Mouse (Mus musculus): ENCODE results near the gene Mafb.

Mafb gene

DNA sequence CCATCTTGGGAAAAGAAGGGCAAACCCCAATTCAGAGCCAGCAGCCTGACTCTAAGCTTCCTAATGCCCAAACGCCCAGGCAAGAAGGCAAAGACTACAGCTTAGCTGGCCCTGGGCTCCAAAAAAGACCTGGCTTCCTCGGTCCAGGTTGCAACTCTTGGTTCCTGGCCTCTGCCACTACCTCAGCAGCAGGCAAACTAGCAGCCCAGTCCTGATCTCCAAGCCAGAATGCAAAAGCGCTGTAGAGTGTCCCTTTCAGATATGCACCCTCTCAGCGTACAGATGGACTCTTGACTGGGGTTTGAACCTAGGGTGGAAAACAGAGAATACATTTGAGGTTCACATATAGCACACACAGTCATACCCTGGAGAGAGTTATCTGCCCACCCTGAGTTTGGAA is 3.7 kb downstream of the Mafb start:
- DNase-seq, result no peak

DNA sequence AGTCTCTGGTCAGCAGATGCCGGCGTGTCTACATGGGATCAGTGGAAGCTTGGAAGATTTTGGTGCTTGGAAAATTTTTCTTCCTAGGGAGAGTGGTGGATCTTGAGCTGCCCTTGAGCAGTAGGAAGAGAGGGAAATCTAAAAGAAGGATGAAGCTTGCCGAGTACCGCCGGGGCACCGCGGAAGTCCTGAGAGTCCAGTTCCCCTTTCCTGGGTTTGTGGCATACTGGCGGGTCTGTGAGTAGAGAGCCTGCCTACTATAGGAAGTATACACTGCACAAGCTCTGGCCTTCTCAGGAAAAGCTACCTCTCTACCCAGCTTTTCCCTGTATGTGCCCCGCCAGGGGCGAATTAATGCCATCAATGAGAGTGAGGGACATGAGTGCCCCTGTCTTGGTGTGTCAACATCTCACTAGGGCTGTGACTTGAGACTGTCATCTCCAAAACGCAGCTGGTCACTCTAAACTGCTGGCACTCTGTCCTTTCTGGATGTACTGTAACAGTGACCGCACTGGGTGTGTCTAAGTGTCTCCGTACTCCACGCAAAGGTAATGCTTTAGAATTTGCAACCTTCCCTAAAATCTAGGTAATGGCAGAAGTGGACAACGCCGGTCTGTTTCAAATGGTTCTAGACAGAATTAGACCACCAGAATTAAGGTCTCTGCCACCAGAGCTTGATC is 5.3 kb downstream of the Mafb start:
- DNase-seq, result no peak

DNA sequence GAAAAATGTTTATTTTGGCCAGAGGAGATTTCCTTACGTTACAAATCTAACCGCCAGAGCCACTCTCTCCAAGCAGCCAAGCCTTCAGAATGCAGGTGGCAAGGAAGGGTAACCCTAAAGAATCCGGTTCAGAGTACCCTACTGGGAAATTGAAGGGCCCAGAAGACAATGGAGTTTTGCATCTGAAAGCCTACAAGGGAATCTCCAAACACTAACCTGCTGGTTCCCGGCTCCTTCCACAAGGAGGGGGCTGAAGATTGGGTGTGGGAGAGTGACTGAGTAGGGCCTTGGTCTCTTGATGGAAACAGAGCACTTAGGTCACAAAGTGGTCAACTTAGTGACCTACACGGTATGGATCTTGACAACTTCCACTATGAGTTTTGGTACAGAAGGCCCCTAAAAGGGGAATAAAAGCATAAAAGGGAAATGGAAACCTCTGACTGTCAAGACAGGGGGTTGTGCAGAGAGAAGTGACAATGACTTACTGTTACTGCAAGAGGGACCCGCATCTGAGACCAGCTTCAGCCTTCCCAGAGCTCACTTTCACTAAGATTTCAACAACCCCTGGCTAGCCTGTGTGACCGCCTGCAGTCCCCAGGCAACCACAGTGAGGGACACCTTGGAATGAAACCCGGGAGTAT is 6.5 kb downstream of the Mafb start:
- DNase-seq, result no peak

DNA sequence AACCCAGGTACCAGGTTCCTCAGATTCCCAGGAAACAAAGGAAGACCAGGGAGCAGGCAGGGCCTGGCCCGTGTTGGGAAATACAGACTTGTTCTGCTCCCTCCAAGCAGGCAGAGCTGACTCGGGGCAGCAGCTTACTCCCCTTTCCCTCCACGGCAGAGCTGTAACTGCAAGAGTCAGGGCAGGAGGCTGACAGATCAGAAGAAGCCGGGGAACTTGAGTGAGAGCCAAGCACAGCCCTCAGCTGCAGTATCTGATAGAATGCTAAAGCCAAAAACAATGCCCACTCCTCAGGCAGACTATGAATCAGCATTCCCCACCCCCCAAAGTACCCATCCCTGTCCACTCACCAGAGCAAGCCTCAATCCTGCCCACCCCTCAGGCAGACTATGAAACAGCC is 8.0 kb downstream of the Mafb start:
- DNase-seq, result no peak

DNA sequence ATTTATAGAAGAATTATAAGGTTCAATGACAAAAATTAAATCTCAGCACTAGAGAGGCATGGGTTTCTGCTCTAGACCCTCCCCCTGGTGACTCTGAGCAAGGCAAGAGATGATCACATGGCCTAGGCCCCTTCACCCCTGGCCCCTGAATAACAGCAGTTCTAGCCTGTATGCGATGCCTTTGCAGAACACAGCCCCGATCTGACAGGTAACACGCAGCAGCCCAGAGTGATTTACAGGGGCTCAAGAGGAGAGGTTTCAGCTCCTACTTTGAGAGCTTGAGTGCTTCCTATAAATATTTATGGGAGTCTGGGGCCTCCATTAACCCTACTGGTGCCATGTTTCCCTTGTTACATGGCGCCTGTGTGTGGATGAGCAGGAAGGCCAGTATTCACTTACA is 9.4 kb downstream of the Mafb start:
- DNase-seq, result no peak

DNA sequence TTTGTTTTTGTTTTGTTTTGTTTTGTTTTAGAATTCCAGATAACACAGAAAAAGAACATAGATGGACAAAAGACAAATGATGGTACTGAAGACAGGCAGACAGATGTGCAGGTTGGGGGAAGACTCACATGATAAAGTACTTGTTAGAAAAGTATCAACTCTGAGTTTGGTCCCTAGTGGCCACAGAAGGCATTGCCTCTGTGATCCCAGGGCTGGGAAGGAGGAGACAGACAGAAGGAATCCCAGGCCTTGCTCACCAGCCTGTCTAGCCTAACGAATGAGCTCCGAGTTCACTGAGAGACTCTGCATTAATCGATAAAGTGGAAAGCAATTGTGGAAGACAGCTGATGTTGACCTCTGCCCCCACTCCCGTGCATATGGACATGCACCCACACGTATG is 10.7 kb downstream of the Mafb start:
- peak; percentile 55 for DNase-seq

DNA sequence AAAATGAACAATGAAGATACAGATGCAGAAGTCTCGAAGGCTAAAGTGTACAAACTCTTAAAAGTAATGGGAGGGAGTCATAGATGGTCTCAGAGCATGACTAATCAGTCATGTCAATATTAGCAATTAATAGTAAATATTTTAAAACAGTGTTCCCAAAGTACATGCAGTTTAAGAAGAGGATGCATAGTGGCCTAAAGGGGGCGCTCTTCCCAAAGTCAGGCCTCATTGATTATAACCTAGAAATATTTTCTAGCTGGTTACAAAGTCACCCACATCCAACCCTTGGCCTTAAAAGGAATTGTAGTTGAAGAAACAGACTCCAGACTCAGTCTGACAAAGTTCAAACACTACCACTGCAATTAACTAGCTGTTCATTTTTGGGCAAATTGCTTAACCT is 12.5 kb downstream of the Mafb start:
- no peak for DNase-seq

DNA sequence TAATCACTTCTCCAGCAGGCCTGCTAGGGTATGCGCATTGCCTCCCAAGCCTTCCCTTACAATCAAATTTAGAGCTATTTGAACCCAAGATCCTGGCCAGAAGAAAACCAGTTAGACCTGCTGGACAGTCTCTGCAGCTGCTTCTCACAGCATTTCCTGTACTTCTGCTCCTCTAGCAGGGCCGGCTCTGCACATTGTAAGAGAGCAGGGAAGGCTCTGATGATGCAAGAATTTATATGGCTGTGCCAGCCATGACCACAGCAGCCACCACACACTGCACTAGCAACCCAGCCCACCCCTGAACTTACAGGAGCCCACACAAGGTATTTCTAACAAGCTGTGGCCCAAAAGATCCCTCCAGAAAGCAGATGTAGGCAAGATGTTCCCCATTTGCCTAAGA is 13.3 kb downstream of the Mafb start:
- DNase-seq, result no peak

DNA sequence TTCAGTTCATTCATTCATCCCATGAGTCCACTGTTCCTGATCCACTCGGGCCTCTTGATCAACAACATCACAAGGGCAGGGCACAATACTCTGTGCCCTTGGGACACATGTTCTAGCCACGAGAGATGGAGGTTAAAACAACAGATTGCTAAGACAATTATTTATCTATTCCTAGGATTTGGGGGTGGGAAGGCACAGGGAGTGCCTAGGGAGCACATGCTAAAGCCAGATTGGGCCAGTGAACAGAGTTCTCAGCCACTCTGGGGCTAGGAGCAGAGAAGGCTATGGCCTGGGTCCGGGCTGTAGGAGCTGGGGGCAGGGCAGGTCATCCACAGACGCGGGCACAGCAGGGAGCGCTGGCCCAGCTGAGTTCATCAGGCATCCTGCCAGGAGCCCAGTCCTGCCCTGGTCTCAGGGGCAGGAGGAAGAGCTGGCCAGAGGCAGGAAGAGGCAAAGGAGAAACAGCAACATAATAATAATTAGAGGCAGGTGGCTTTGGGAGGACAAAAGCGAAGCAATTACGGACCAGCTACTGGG is 15.8 kb downstream of the Mafb start:
- peak; percentile 65 for DNase-seq

DNA sequence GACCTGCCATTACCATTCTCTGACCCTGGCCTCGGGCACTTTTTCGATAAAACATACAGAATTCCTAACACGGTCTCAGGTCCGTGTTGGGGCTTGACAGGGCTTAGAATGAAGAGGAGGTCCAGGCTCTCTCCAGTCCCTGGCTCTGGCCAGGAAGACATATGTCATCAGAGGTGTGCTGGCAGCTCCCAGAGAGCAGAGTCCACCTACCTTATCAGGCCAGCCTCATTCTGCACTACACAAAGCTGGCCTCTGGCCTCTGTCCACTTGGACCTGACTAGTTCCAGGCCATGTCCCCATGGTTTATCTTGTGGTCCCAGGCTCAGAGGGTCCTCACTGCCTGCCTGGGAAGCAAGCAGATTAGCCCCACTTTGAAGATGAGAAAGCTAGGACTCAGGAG is 17.3 kb downstream of the Mafb start:
- DNase-seq, result no peak

DNA sequence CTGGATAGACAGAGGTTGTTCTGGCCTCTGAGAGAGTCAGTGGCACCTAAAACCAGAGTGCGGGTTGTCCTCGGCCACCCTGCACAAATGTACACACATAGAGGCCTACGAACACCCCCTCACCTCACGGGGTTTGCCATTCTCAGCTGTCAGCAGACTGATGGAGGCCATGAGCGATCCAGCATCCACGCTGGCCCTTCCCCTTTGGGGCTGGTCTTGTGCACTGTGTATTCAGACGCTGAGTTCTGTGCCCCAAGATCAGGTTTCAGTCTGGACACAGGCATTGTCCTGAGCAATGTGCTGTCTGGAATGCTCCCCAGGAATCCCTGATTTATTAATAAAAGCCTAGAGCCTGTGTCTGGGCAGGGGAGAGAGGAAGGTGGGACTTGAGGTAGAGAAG is 18.1 kb downstream of the Mafb start:
- no peak for DNase-seq

DNA sequence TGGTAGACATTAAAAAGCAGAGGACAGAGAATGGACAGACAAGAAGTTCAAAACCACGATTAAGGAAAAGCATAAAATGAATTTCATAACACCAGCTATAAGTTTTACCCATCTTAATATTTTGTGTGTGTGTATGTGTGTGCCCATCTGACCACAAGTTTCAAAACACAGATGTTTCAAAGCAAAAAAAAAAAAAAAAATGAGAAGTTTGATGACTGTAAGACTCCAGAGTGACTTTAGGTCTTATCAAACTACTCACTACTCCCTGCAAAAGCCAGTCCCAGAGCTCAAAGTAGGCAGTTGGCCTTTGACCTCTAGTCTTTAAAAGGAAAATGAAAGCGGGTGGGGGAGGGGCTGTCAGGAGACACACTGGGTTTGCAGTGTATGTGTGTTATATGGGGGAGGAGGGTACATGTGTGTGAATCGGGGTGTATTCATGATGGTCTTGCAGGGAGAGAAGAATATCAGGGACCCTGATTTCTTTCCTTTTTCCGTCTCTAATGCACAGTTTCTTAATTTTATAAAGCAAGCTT is 18.7 kb downstream of the Mafb start:
- no peak for DNase-seq

DNA sequence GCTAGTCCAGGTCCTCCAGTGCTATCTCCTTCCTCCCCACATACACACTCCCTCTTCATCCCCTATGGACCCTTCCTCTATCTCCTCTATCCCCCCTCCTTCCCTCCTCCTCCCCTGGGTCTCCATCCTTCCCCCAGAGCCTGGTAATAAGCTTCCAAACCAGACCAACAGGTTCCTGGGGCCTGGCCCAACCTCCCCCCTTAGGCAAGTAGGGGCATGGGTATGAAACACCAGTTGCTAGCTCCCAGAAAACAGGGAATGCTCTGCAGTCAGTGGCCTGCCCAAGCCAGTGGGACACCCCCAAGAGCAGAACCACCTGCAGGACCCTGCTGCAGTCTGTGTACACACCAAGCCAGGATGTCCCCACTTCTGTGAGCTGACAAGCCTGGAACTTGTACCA is 21.2 kb downstream of the Mafb start:
- no peak for DNase-seq

DNA sequence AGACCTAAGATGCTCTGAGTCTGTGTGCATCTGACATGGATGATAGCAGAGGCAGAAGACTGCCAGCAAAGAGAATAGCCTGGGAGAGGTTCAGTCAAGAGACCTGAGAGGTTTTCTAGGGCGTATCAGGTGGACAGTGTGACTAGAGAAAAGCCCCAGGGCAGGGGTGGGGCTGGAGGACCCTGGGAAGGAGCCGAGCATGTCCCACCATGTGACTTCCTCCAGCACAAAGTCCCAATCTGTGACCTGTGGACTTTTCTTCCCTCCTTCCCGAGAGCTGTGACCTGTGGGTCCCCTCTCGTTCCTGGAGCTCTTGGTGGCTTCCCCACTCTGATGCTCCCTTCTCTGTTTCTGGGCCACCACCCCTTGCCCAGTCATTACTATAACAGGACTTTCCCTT is 26.7 kb downstream of the Mafb start:
- DNase-seq, result no peak

DNA sequence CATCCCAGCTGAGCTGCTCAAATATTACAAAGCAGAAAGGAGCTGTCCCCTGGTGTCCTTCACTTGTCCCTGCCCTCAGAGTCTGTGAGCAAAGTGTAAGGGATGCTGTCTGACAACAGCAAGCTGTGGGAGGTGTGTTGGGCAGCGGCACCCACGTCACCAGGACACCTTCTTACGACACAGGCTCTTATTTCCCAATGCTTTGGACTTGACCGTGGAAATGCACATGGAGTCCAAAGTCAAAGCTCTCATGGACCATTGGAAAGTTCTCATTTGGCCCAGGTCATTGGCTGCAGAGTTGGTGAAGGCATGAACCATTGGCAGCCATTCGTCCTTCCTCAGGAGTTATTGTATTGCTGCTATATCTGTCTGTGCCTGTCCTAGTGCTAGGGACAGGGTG is 27.3 kb downstream of the Mafb start:
- no peak for DNase-seq

DNA sequence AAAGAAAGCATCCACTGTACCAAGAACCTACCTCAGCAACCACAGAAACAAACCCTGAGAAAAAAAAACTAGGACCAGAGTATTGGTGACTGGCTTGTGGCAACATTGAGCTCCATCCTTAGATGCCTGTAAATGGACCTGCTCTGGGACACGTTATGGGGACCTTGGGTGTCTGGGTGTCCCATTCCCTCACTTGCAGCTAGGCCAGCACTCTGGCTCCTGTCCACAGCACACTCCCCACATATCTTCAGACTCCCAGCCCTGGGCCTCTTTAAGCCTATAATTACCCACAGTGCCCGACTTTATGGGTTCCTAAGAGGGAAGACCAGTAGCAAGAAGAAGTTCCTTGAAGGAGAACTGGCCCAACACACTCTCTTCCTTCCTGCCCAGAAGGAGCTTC is 30.8 kb downstream of the Mafb start:
- no peak for DNase-seq

DNA sequence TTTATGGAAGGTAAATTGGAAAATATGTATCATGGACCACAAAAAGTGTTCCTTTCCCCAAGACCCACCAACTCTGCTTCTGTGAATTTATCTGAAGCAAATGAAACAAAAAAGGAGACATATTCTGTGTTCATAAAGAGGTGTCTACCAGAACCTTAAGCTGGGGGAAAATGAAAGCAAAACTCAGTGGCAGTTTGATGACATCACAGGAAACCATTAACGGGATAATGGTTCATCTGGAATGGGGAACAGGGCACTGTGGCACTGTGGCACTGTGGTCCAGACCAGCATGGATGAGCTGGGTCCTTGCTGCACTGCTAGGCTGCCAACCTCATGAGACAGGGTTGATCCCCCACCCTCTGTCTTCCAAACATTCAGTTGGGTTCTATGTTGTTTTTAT is 31.8 kb downstream of the Mafb start:
- no peak for DNase-seq

DNA sequence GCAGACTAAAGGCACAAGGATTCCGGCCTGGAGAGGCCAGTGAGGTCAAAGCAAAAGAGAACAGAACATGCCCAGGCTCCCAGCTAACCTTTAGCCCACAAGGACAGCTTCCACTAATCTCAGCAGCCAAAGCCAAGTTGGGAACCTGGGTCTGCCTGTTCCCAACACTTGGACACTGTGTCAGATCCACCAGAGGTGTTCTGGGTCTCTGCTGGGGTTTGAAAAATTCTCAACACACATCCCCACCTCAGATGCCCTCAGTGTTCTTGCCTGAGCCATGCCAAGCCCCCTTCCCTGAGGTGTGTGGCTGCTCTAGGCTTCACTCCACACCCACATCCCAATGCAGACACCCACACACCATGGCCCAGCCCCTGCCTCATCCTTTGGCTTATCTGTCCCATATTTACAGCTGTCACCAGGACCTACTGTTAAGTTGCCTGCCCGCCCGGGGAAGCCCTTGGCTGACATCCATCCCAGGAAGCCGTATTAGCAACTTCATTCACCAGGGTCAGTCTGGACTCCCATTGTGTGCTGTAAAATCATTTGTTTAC is 32.7 kb downstream of the Mafb start, which contains the start of gene Gm826:
Gene Gm826 (minus strand): TSS at position 52 of the 551 bp plus-strand sequence.
- no peak for DNase-seq

DNA sequence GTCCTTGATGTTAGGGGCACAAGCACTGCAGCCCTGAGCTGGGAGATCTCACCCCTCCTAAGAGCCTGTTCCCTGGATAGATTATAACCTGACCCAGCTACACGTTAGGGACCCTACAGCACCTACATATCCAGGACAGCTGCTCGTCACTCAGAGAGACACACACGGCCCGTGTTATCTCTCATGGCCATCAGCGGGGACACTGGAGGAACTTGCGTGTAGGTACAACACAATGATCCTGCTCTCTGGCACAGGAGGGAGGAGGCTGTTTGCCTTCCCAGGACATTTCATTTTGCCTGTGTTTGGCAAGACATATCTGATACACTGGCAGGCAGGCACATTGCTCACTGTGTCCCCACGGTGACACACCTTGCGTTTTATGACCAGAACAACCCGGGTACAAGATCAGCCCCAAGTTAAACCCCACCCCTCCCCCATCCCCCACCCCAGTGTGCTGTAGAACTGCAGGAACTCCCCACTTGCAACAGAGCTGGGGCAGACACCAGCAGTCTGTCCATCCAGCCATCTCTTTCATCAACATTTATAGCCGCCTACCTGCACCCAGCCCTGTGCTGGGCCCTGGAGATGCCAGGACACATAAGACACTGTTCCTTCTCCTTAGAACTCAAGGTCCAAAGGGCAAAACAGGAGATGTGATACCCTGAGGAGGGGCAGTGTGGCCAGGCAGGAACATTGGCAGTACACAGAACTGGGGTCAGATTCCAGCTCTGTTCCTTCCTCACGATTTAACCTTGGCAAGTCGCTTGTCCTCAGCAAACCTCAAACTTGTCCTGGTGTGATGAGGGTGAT is 34.1 kb downstream of the Mafb start:
- DNase-seq, result no peak

DNA sequence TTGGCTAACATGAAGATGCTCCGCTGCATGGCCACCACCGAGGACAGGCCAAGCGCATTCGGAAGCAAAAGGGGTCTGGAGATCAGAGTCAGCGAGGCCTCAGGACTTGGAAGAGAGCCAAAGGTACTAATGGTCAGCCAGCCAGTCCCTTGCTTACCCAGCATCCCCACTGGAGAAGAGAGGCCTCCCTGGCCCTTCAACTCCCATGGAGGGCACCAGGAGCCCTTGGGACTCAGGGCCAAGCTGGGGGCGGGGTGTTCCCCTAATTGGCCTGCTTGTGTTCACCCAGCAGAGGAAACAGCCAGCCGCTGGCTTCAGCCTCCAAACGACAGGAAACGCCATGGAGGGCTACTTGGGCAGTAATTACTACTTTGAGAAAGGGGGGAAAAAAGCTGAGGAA is 38.0 kb downstream of the Mafb start:
- peak; percentile 76 for DNase-seq

DNA sequence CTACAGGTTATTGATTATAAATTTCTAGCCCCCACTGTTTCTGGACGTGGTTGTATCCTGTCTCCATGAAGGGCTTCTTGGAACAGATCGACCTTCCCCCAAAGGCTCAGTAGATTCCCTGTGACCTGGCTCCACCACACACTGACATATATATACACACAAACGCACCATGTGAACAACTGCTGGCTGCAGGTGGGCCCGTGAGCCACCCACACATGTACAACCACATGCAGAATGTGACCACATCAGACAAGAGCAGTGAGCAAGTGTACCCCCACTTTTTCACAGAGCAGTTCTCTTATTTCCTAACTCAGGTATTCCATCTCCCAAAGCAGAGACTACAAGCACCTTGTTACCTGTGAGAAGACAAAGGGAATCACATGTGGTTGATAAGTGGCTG is 39.1 kb downstream of the Mafb start:
- DNase-seq, result no peak

DNA sequence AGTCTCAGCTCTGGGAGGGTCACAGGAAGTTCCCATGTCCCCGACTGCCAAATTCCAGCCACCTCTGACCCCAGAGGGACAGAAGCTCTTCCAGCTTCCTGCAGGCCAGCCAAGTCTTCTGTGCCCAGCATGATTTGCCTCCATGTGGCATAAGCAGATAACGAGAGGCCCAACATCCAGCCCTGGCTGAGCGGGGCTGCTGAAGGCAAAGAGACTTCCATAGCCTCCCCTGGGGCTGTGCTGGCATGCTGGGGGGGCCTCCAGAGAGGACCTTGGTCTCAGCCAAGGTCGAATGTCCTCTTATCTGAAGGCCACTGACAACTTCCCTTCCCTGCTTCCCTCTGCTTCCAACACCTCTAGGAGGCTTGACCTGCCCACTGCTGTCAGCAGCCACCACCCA is 39.7 kb downstream of the Mafb start:
- DNase-seq, result no peak

DNA sequence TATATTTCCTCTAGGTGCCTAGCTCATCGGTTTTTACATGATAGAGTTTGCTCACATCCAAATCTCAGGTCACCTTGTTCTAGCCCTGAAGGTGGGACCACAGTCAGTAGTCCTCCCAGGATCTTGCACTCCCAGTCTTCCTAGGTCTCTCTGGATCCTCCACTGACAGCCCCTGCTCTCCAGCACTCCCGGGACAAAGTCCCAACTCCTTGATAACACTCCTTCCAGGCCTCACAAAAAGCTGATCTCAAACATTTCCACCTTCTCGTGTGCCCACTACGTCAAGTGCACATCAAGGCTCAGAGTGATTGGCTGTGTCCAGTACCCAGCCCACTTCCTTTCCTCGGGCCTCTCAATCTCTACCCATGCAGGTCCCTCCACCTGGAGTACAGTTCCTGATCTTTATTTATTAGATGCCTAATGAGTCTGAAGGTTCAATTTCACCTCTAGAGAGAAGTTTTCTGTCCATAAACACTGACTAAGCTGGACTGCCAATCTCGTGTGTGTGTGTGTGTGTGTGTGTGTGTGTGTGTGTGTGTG is 41.7 kb downstream of the Mafb start:
- no peak for DNase-seq
